Mouse (Mus musculus) MEL (cell line): ENCODE data around the gene Tmem170b. TPM values are rescaled to one million over a fixed set of nuclear protein-coding genes. Genes with fewer than 3 reads are reported as not detected.

Source experiments
- DNase-seq: peaks from one replicate; pipeline ENCODE4 v3.0.0; 2011; ENCODE audit warnings: low read depth, low spot score
- H3K27ac ChIP-seq: 2 replicates; pipeline ENCODE4 v1.5.1; 2012; ENCODE audit warnings: low read depth, mild to moderate bottlenecking, control low read depth, low read length, moderate library complexity; ENCODE audit not compliant: control insufficient read depth
- H3K27me3 ChIP-seq, 2 experiments: fragments of 150-350 bp in 1 of 2; sonication (generic) in 1 of 2; 2 replicates each; pipeline ENCODE4 v1.6.1; 2012; ENCODE audit warnings: low read length in 2 of 2, mild to moderate bottlenecking in 2 of 2, improper control_type of control experiment in 1 of 2, moderate library complexity in 1 of 2; ENCODE audit not compliant: insufficient read depth in 2 of 2, control insufficient read depth in 1 of 2
- H3K36me3 ChIP-seq, 2 experiments: 2 replicates each; pipeline ENCODE4 v1.6.1; 2012 to 2014; ENCODE audit warnings: low read length in 2 of 2, improper control_type of control experiment in 1 of 2, inconsistent platforms in 1 of 2, mild to moderate bottlenecking in 1 of 2; ENCODE audit not compliant: insufficient read depth in 2 of 2, control insufficient read depth in 1 of 2
- H3K4me1 ChIP-seq, 2 experiments: fragments of 150-350 bp in 1 of 2; sonication (generic) in 1 of 2; 2 replicates each; pipeline ENCODE4 v1.6.1; 2012; ENCODE audit warnings: low read length in 2 of 2, improper control_type of control experiment in 1 of 2, mild to moderate bottlenecking in 1 of 2; ENCODE audit not compliant: insufficient read depth in 2 of 2, control insufficient read depth in 1 of 2
- H3K4me3 ChIP-seq, 2 experiments: fragments of 150-350 bp in 1 of 2; sonication (generic) in 1 of 2; 2 replicates each; pipeline ENCODE4 v1.5.1; 2012; ENCODE audit warnings: low read depth in 2 of 2, low read length in 2 of 2, mild to moderate bottlenecking in 2 of 2, moderate library complexity in 2 of 2, control low read depth in 1 of 2, improper control_type of control experiment in 1 of 2; ENCODE audit not compliant: control insufficient read depth in 1 of 2, insufficient read depth in 1 of 2
- H3K79me2 ChIP-seq: 2 replicates; pipeline ENCODE4 v1.6.1; 2012; ENCODE audit warnings: mild to moderate bottlenecking, low read length, moderate library complexity; ENCODE audit not compliant: control insufficient read depth, poor library complexity, insufficient read depth
- H3K9ac ChIP-seq: 2 replicates; pipeline ENCODE4 v1.6.1; 2012; ENCODE audit warnings: low read depth, mild to moderate bottlenecking, control low read depth, low read length, moderate library complexity; ENCODE audit not compliant: control insufficient read depth, poor library complexity, severe bottlenecking
- H3K9me3 ChIP-seq: fragments of 150-350 bp; sonication (generic); replicated peaks from 2 replicates; pipeline ENCODE4 v1.6.1; 2012; ENCODE audit warnings: mild to moderate bottlenecking, low read length, improper control_type of control experiment, moderate library complexity; ENCODE audit not compliant: insufficient read depth
- BHLHE40 ChIP-seq: IDR thresholded peaks from 2 replicates; pipeline ENCODE4 v1.6.1; 2012; ENCODE audit warnings: low read depth, mild to moderate bottlenecking, inconsistent platforms, low read length, improper control_type of control experiment, borderline replicate concordance
- CHD1 ChIP-seq: IDR thresholded peaks from 2 replicates; pipeline ENCODE4 v1.6.1; 2012; ENCODE audit warnings: low read depth, mild to moderate bottlenecking, inconsistent platforms, low read length, improper control_type of control experiment
- CHD2 ChIP-seq: IDR thresholded peaks from 2 replicates; pipeline ENCODE4 v1.6.1; 2011; ENCODE audit warnings: low read length, improper control_type of control experiment
- CTCF ChIP-seq, 3 experiments: IDR thresholded peaks in 2 of 3; conservative IDR thresholded peaks in 1 of 3; 2 replicates each; pipeline ENCODE4 v1.5.1; 2011 to 2012; ENCODE audit warnings: low read length in 3 of 3, low read depth in 2 of 3, mild to moderate bottlenecking in 2 of 3, improper control_type of control experiment in 1 of 3, inconsistent platforms in 1 of 3, mixed read lengths in 1 of 3, moderate library complexity in 1 of 3; ENCODE audit not compliant: control insufficient read depth in 1 of 3, insufficient read depth in 1 of 3, poor library complexity in 1 of 3, severe bottlenecking in 1 of 3
- E2F4 ChIP-seq: IDR thresholded peaks from 2 replicates; pipeline ENCODE4 v1.6.1; 2011; ENCODE audit warnings: low read depth, low read length, improper control_type of control experiment, borderline replicate concordance
- ELF1 ChIP-seq: IDR thresholded peaks from 2 replicates; pipeline ENCODE4 v1.6.1; 2014; ENCODE audit warnings: low read depth, mild to moderate bottlenecking, inconsistent platforms, low read length, improper control_type of control experiment, moderate library complexity
- EP300 ChIP-seq, 2 experiments: IDR thresholded peaks; 2 replicates each; pipeline ENCODE4 v1.6.1; 2011; ENCODE audit warnings: improper control_type of control experiment in 2 of 2, low read length in 2 of 2, low read depth in 1 of 2, mild to moderate bottlenecking in 1 of 2
- ETS1 ChIP-seq: IDR thresholded peaks from 2 replicates; pipeline ENCODE4 v1.6.1; 2012; ENCODE audit warnings: low read depth, mild to moderate bottlenecking, inconsistent platforms, low read length, improper control_type of control experiment, moderate library complexity
- GABPA ChIP-seq: IDR thresholded peaks from 2 replicates; pipeline ENCODE4 v1.6.1; 2012; ENCODE audit warnings: low read depth, mild to moderate bottlenecking, inconsistent platforms, low read length, improper control_type of control experiment, moderate library complexity
- GATA1 ChIP-seq: IDR thresholded peaks from 2 replicates; pipeline ENCODE4 v1.6.1; 2011; ENCODE audit warnings: low read depth, low read length, improper control_type of control experiment
- HCFC1 ChIP-seq: IDR thresholded peaks from 2 replicates; pipeline ENCODE4 v1.6.1; 2012; ENCODE audit warnings: low read depth, mild to moderate bottlenecking, inconsistent platforms, low read length, improper control_type of control experiment, moderate library complexity
- JUND ChIP-seq: IDR thresholded peaks from 2 replicates; pipeline ENCODE4 v1.6.1; 2011; ENCODE audit warnings: low read depth, mild to moderate bottlenecking, improper control_type of control experiment, low read length
- KAT2A ChIP-seq: conservative IDR thresholded peaks from 2 replicates; pipeline ENCODE4 v1.6.1; 2012; ENCODE audit warnings: low read depth, low read length, improper control_type of control experiment, inconsistent platforms
- MAFK ChIP-seq: IDR thresholded peaks from 2 replicates; pipeline ENCODE4 v1.6.1; 2011; ENCODE audit warnings: low read depth, mild to moderate bottlenecking, low read length, improper control_type of control experiment, borderline replicate concordance
- MAX ChIP-seq: IDR thresholded peaks from 2 replicates; pipeline ENCODE4 v1.6.1; 2011; ENCODE audit warnings: low read length, improper control_type of control experiment
- MAZ ChIP-seq: IDR thresholded peaks from 2 replicates; pipeline ENCODE4 v1.6.1; 2012; ENCODE audit warnings: low read depth, mild to moderate bottlenecking, inconsistent platforms, low read length, improper control_type of control experiment
- MEF2A ChIP-seq: IDR thresholded peaks from 2 replicates; pipeline ENCODE4 v1.6.1; 2014; ENCODE audit warnings: low read depth, mild to moderate bottlenecking, inconsistent platforms, low read length, improper control_type of control experiment; ENCODE audit not compliant: poor library complexity, insufficient replicate concordance, severe bottlenecking; ENCODE audit errors: extremely low read depth
- MYB ChIP-seq: IDR thresholded peaks from 2 replicates; pipeline ENCODE4 v1.6.1; 2011; ENCODE audit warnings: mild to moderate bottlenecking, low read depth, low read length, improper control_type of control experiment
- MYC ChIP-seq: IDR thresholded peaks from 2 replicates; pipeline ENCODE4 v1.6.1; 2011; ENCODE audit warnings: low read depth, mild to moderate bottlenecking, low read length, improper control_type of control experiment, moderate library complexity
- NELFE ChIP-seq: IDR thresholded peaks from 2 replicates; pipeline ENCODE4 v1.6.1; 2011; ENCODE audit warnings: low read depth, low read length, improper control_type of control experiment
- NRF1 ChIP-seq: IDR thresholded peaks from 2 replicates; pipeline ENCODE4 v1.6.1; 2014; ENCODE audit warnings: low read depth, mild to moderate bottlenecking, inconsistent platforms, low read length, improper control_type of control experiment, moderate library complexity; ENCODE audit not compliant: poor library complexity, insufficient read depth, severe bottlenecking
- POLR2A ChIP-seq, 2 experiments: IDR thresholded peaks; 2 replicates each; pipeline ENCODE4 v1.6.1; 2011 to 2012; ENCODE audit warnings: low read length in 2 of 2, mild to moderate bottlenecking in 2 of 2, control low read depth in 1 of 2, improper control_type of control experiment in 1 of 2, low read depth in 1 of 2, moderate library complexity in 1 of 2; ENCODE audit not compliant: control insufficient read depth in 1 of 2, insufficient read depth in 1 of 2, poor library complexity in 1 of 2
- POLR2AphosphoS2 ChIP-seq: IDR thresholded peaks from 2 replicates; pipeline ENCODE4 v1.6.1; 2011; ENCODE audit warnings: low read length, improper control_type of control experiment
- POLR2AphosphoS5 ChIP-seq: IDR thresholded peaks from 2 replicates; pipeline ENCODE4 v1.6.1; 2012; ENCODE audit warnings: low read depth, borderline replicate concordance, mild to moderate bottlenecking, inconsistent platforms, low read length, moderate library complexity, mixed read lengths
- RCOR1 ChIP-seq: IDR thresholded peaks from 2 replicates; pipeline ENCODE4 v1.6.1; 2012; ENCODE audit warnings: low read depth, mild to moderate bottlenecking, inconsistent platforms, low read length, improper control_type of control experiment
- SIN3A ChIP-seq: IDR thresholded peaks from 2 replicates; pipeline ENCODE4 v1.6.1; 2012; ENCODE audit warnings: low read length, improper control_type of control experiment, inconsistent platforms
- SMC3 ChIP-seq: IDR thresholded peaks from 2 replicates; pipeline ENCODE4 v1.6.1; 2011; ENCODE audit warnings: low read depth, low read length, improper control_type of control experiment
- TAL1 ChIP-seq: IDR thresholded peaks from 2 replicates; pipeline ENCODE4 v1.6.1; 2012; ENCODE audit warnings: mild to moderate bottlenecking, inconsistent platforms, low read length, moderate library complexity, mixed read lengths
- UBTF ChIP-seq: IDR thresholded peaks from 2 replicates; pipeline ENCODE4 v1.6.1; 2012; ENCODE audit warnings: low read depth, mild to moderate bottlenecking, inconsistent platforms, low read length, improper control_type of control experiment, moderate library complexity, borderline replicate concordance; ENCODE audit not compliant: insufficient read depth
- USF2 ChIP-seq, 2 experiments: IDR thresholded peaks; 2 replicates each; pipeline ENCODE4 v1.6.1; 2011 to 2012; ENCODE audit warnings: improper control_type of control experiment in 2 of 2, low read length in 2 of 2, borderline replicate concordance in 1 of 2, inconsistent platforms in 1 of 2, low read depth in 1 of 2, mild to moderate bottlenecking in 1 of 2; ENCODE audit not compliant: insufficient read depth in 1 of 2
- ZC3H11A ChIP-seq: IDR thresholded peaks from 2 replicates; pipeline ENCODE4 v1.6.1; 2012; ENCODE audit warnings: low read depth, mild to moderate bottlenecking, inconsistent platforms, low read length, improper control_type of control experiment
- ZKSCAN1 ChIP-seq: IDR thresholded peaks from 2 replicates; pipeline ENCODE4 v1.6.1; 2012; ENCODE audit warnings: low read depth, mild to moderate bottlenecking, inconsistent platforms, low read length, improper control_type of control experiment, moderate library complexity
- ZMIZ1 ChIP-seq: IDR thresholded peaks from 2 replicates; pipeline ENCODE4 v1.6.1; 2012; ENCODE audit warnings: low read depth, mild to moderate bottlenecking, inconsistent platforms, low read length, improper control_type of control experiment, moderate library complexity
- ZNF384 ChIP-seq: IDR thresholded peaks from 2 replicates; pipeline ENCODE4 v1.6.1; 2012; ENCODE audit warnings: low read depth, mild to moderate bottlenecking, inconsistent platforms, low read length, improper control_type of control experiment
- polyA plus RNA-seq, 2 experiments: library from polyadenylated mRNA; stranded (reverse) in 1 of 2; unstranded in 1 of 2; fragments of >175 nt in 1 of 2; fragments of >200 nt in 1 of 2; gene quantifications; 2 replicates each; pipeline versions ENCODE4 v1.2.1 to v1.2.4; 2012; ENCODE audit warnings: low replicate concordance in 2 of 2, low read depth in 1 of 2; ENCODE audit not compliant: insufficient read length in 2 of 2, insufficient read depth in 1 of 2, missing spikeins in 1 of 2
- total RNA-seq: library from RNA; depleted of rRNA; stranded (reverse); fragments of 300-350 nt; gene quantifications from 2 replicates; pipeline ENCODE4 v1.2.3, GENCODE M21; 2012; rRNA removed

The Tmem170b gene
- total RNA-seq (5.2 and 6.5 TPM in 2 replicates), polyA plus RNA-seq (1 to 10 TPM in 1 of 2 experiments, not detected in 1; 7.0 TPM)

DNA sequence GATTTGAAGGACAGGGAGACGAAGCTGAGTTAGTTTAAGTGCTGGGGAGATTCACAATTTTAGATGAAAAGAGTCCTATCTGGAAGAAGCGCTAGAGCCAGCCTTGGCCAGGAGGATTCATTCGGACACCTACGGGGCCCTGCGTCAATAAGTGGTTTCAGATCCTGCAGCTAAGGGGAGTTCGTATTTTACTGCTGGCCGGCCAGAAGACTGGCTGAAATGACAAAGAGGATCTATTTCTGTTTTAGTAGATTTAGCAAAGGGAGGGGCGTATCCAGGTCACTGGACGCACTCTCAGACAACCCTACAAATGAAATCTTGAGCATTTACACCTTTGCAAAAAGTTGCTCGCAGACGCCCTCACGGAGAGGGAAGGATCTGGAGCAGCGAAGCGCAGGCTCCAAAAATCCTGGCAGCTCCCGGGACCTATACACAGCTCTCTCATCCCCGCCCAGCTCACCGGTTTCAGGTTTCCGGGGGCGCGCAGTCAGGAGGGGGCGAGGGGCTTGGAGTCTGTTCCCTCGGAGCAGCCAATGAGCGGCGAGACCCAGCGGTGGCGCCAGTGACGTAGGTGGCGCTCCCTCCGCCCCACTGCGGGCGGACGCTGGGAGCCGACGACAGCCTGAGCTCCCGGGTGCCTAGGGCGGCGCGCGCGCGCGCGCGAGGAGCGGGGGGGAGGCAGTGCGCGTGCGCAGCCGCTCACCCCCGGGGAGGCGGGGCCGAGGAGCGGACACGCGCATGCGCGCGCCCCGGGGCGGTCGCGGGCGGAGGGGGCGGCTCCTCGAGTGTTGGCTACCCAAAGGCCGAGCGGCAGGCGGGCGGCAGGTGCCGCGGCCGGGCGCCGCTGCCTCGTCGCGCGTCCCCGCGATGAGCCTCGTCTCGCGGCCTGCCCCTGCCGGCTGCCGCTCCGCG is at the start of gene Tmem170b:
Gene Tmem170b, plus strand, starts transcription at position 809 of the 912 bp plus-strand sequence.
- Histone ChIP-seq H3K36me3 (peaks cover 0 to 5% of the 10 kb centered on the region in 2 experiments; a peak in 2 of 4 replicates), H3K27ac (peak within 1 kb of the TSS; percentile 65), H3K79me2 (peaks cover 14% of the 10 kb centered on the region), H3K4me1 (peaks cover 2 to 15% of the 10 kb centered on the region in 2 experiments; a peak in 3 of 4 replicates), H3K9me3 (no peaks in the 10 kb centered on the region), H3K9ac (peak within 1 kb of the TSS; percentile 94), H3K4me3 (peak within 1 kb of the TSS; percentile 88 to 96), H3K27me3 (no peaks in the 10 kb centered on the region)
- peak; percentile 96 for DNase-seq
- peak; percentile 92 for TF ChIP-seq NRF1
- TF ChIP-seq EP300 (IDR thresholded peaks at IDR 0.05; ENCODE audit: low read depth in 1 of 2, low read length in 2 of 2), result no peak
- TF ChIP-seq CHD1, result no peak
- peak; percentile 87 for TF ChIP-seq HCFC1
- peak; percentile 48 for TF ChIP-seq NELFE
- no peak for TF ChIP-seq SMC3
- no peak for TF ChIP-seq MYC
- TF ChIP-seq ZKSCAN1, result no peak
- no peak for TF ChIP-seq USF2 (IDR thresholded peaks at IDR 0.05; ENCODE audit: borderline replicate concordance in 1 of 2, insufficient read depth in 1 of 2, low read depth in 1 of 2, low read length in 2 of 2)
- no peak for TF ChIP-seq BHLHE40
- TF ChIP-seq ELF1, result peak; percentile 87
- no peak for TF ChIP-seq MYB
- TF ChIP-seq MAZ, result peak; percentile 98
- TF ChIP-seq ZNF384, result no peak
- TF ChIP-seq TAL1, result no peak
- no peak for TF ChIP-seq UBTF
- no peak; the same call in 1 of the 2 replicates for TF ChIP-seq RCOR1
- TF ChIP-seq ZMIZ1, result peak; percentile 61
- TF ChIP-seq CHD2, result no peak
- TF ChIP-seq ZC3H11A, result no peak
- TF ChIP-seq MEF2A, result no peak
- 0 out of 2 replicates have a peak, but pooled peaks have one; percentile 18 for TF ChIP-seq ETS1
- no peak for TF ChIP-seq POLR2AphosphoS5
- TF ChIP-seq MAX, result 0 out of 2 replicates have a peak, but pooled peaks have one; percentile 2
- TF ChIP-seq POLR2A (IDR thresholded peaks at IDR 0.05; ENCODE audit: control insufficient read depth in 1 of 2, insufficient read depth in 1 of 2, low read depth in 1 of 2, low read length in 2 of 2, poor library complexity in 1 of 2), result peak; percentile 40 to 66
- no peak for TF ChIP-seq E2F4
- TF ChIP-seq POLR2AphosphoS2, result no peak; the same call in 1 of the 2 replicates
- no peak for TF ChIP-seq MAFK
- no peak for TF ChIP-seq JUND
- TF ChIP-seq CTCF (IDR thresholded peaks at IDR 0.05 in 2 of 3, conservative IDR thresholded peaks at IDR 0.05 in 1 of 3; ENCODE audit: control insufficient read depth in 1 of 3, insufficient read depth in 1 of 3, low read depth in 2 of 3, low read length in 3 of 3, poor library complexity in 1 of 3, severe bottlenecking in 1 of 3), result no peak
- TF ChIP-seq GABPA, result no peak
- no peak; the same call in 1 of the 2 replicates for TF ChIP-seq KAT2A
- peak; percentile 71; the same call in 1 of the 2 replicates for TF ChIP-seq SIN3A
- TF ChIP-seq GATA1, result no peak
